Mouse (Mus musculus): Measurements from ENCODE around the gene Rbbp5.

DNA sequence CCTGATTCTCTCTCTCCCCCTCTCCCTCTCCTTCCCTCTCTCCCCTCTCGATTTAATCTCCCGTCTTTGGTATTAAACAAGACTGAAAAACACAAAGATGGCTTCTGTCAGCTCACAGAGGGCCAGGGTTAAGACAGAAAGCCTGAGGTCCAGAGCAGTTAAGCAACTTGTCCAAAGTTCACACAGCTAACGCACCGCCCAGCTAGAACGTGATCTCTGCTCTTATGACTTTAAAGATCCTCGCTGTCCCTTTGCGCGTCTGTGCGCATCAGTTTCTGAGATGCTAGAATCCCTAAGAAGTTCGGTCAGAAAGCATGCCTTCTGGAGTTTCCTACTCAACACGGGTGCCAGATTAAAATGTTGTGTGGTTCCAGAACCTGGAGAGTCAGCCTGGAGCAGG, 42.6 kb downstream of the Rbbp5 start:
- no peak for TF ChIP-seq CTCF (IDR thresholded peaks at IDR 0.05; ENCODE audit: borderline replicate concordance, insufficient read depth, low read depth, low read length)
- no peak for TF ChIP-seq POLR2A (IDR thresholded peaks at IDR 0.05; ENCODE audit: borderline replicate concordance, insufficient read depth, low read length)
